Mouse (Mus musculus) MEL (cell line): ENCODE results near the gene Tmem242.

Source experiments
- BHLHE40 ChIP-seq: IDR thresholded peaks from 2 replicates; pipeline ENCODE4 v1.6.1; 2012; ENCODE audit warnings: low read depth, mild to moderate bottlenecking, inconsistent platforms, low read length, improper control_type of control experiment, borderline replicate concordance
- CHD1 ChIP-seq: IDR thresholded peaks from 2 replicates; pipeline ENCODE4 v1.6.1; 2012; ENCODE audit warnings: low read depth, mild to moderate bottlenecking, inconsistent platforms, low read length, improper control_type of control experiment
- CHD2 ChIP-seq: IDR thresholded peaks from 2 replicates; pipeline ENCODE4 v1.6.1; 2011; ENCODE audit warnings: low read length, improper control_type of control experiment
- CTCF ChIP-seq, 3 experiments: IDR thresholded peaks in 2 of 3; conservative IDR thresholded peaks in 1 of 3; 2 replicates each; pipeline ENCODE4 v1.5.1; 2011 to 2012; ENCODE audit warnings: low read length in 3 of 3, low read depth in 2 of 3, mild to moderate bottlenecking in 2 of 3, improper control_type of control experiment in 1 of 3, inconsistent platforms in 1 of 3, mixed read lengths in 1 of 3, moderate library complexity in 1 of 3; ENCODE audit not compliant: control insufficient read depth in 1 of 3, insufficient read depth in 1 of 3, poor library complexity in 1 of 3, severe bottlenecking in 1 of 3
- EP300 ChIP-seq, 2 experiments: IDR thresholded peaks; 2 replicates each; pipeline ENCODE4 v1.6.1; 2011; ENCODE audit warnings: improper control_type of control experiment in 2 of 2, low read length in 2 of 2, low read depth in 1 of 2, mild to moderate bottlenecking in 1 of 2
- ETS1 ChIP-seq: IDR thresholded peaks from 2 replicates; pipeline ENCODE4 v1.6.1; 2012; ENCODE audit warnings: low read depth, mild to moderate bottlenecking, inconsistent platforms, low read length, improper control_type of control experiment, moderate library complexity
- KAT2A ChIP-seq: conservative IDR thresholded peaks from 2 replicates; pipeline ENCODE4 v1.6.1; 2012; ENCODE audit warnings: low read depth, low read length, improper control_type of control experiment, inconsistent platforms
- MAX ChIP-seq: IDR thresholded peaks from 2 replicates; pipeline ENCODE4 v1.6.1; 2011; ENCODE audit warnings: low read length, improper control_type of control experiment
- POLR2A ChIP-seq, 2 experiments: IDR thresholded peaks; 2 replicates each; pipeline ENCODE4 v1.6.1; 2011 to 2012; ENCODE audit warnings: low read length in 2 of 2, mild to moderate bottlenecking in 2 of 2, control low read depth in 1 of 2, improper control_type of control experiment in 1 of 2, low read depth in 1 of 2, moderate library complexity in 1 of 2; ENCODE audit not compliant: control insufficient read depth in 1 of 2, insufficient read depth in 1 of 2, poor library complexity in 1 of 2
- POLR2AphosphoS2 ChIP-seq: IDR thresholded peaks from 2 replicates; pipeline ENCODE4 v1.6.1; 2011; ENCODE audit warnings: low read length, improper control_type of control experiment
- SMC3 ChIP-seq: IDR thresholded peaks from 2 replicates; pipeline ENCODE4 v1.6.1; 2011; ENCODE audit warnings: low read depth, low read length, improper control_type of control experiment
- TAL1 ChIP-seq: IDR thresholded peaks from 2 replicates; pipeline ENCODE4 v1.6.1; 2012; ENCODE audit warnings: mild to moderate bottlenecking, inconsistent platforms, low read length, moderate library complexity, mixed read lengths
- TCF12 ChIP-seq: IDR thresholded peaks from 2 replicates; pipeline ENCODE4 v1.6.1; 2014; ENCODE audit warnings: low read depth, mild to moderate bottlenecking, inconsistent platforms, low read length, improper control_type of control experiment, moderate library complexity
- ZKSCAN1 ChIP-seq: IDR thresholded peaks from 2 replicates; pipeline ENCODE4 v1.6.1; 2012; ENCODE audit warnings: low read depth, mild to moderate bottlenecking, inconsistent platforms, low read length, improper control_type of control experiment, moderate library complexity

DNA sequence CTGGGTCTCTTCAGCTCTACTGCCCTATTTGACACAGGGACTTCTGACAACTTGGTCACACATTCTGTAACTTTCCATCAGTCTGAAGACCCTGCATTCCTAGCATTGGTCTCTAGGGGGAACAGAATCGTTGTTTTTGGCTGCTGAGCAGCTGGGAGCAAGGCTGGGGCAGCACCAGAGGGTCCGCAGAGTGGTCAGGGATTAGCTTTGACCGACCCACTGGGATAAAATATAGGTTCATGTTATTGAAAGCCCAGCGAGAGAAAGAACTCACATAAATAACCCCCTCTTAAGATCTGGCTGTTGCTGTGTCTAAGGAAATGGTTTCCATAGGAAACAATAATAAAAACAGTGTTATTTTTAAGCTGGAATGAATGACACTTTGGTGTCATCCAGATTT lies 27.1 kb upstream of the Tmem242 start:
- TF ChIP-seq TAL1 (no peak), CTCF (IDR thresholded peaks at IDR 0.05 in 2 of 3, conservative IDR thresholded peaks at IDR 0.05 in 1 of 3; ENCODE audit: control insufficient read depth in 1 of 3, insufficient read depth in 1 of 3, low read depth in 2 of 3, low read length in 3 of 3, poor library complexity in 1 of 3, severe bottlenecking in 1 of 3) (no peak), EP300 (IDR thresholded peaks at IDR 0.05; ENCODE audit: low read depth in 1 of 2, low read length in 2 of 2) (no peak), POLR2A (IDR thresholded peaks at IDR 0.05; ENCODE audit: control insufficient read depth in 1 of 2, insufficient read depth in 1 of 2, low read depth in 1 of 2, low read length in 2 of 2, poor library complexity in 1 of 2) (no peak), ETS1 (no peak), SMC3 (no peak), TCF12 (no peak), POLR2AphosphoS2 (no peak), BHLHE40 (no peak), CHD2 (no peak), KAT2A (no peak), CHD1 (no peak), MAX (no peak), ZKSCAN1 (no peak)
